Mouse (Mus musculus) CH12.LX (cell line): ENCODE results near the gene Pomt2. TPM values are rescaled to one million over a fixed set of nuclear protein-coding genes. Genes with fewer than 3 reads are reported as not detected.

Experiments
- DNase-seq: peaks from one replicate; pipeline ENCODE4 v3.0.0-alpha.2; 2013; ENCODE audit errors: extremely low read depth
- H3K27ac ChIP-seq: 2 replicates; pipeline ENCODE4 v1.5.1; 2012; ENCODE audit warnings: low read depth, mild to moderate bottlenecking, control low read depth, moderate library complexity; ENCODE audit not compliant: insufficient read depth
- H3K27me3 ChIP-seq: replicated peaks from 2 replicates; pipeline ENCODE3; 2012; ENCODE audit warnings: inconsistent platforms
- H3K36me3 ChIP-seq, 2 experiments: replicated peaks in 1 of 2; 2 replicates each; pipeline versions ENCODE3 to v1.6.1; 2012; ENCODE audit warnings: inconsistent platforms in 1 of 2, low read length in 1 of 2, mild to moderate bottlenecking in 1 of 2, mixed read lengths in 1 of 2, moderate library complexity in 1 of 2; ENCODE audit not compliant: control insufficient read depth in 1 of 2, insufficient read depth in 1 of 2
- H3K4me1 ChIP-seq, 2 experiments: 2 replicates each; pipeline ENCODE4 v1.6.1; 2012; ENCODE audit warnings: inconsistent platforms in 1 of 2, moderate library complexity in 1 of 2; ENCODE audit not compliant: insufficient read depth in 2 of 2, control insufficient read depth in 1 of 2
- H3K4me2 ChIP-seq: 2 replicates; pipeline ENCODE4 v1.6.1; 2012; ENCODE audit warnings: low read depth, mild to moderate bottlenecking, control low read depth; ENCODE audit not compliant: poor library complexity, insufficient read depth, severe bottlenecking
- H3K4me3 ChIP-seq, 3 experiments: fragments of 150-350 bp in 1 of 3; sonication (generic) in 1 of 3; replicated peaks in 1 of 3; 2 replicates each; pipeline versions ENCODE3 to v1.5.1; 2011 to 2012; ENCODE audit warnings: low read depth in 2 of 3, low read length in 2 of 3, mild to moderate bottlenecking in 2 of 3, moderate library complexity in 2 of 3, control low read depth in 1 of 3, improper control_type of control experiment in 1 of 3, inconsistent platforms in 1 of 3, mixed read lengths in 1 of 3; ENCODE audit not compliant: poor library complexity in 1 of 3
- H3K79me2 ChIP-seq: replicated peaks from 2 replicates; pipeline ENCODE4 v1.6.1; 2012; ENCODE audit warnings: mild to moderate bottlenecking, moderate library complexity; ENCODE audit not compliant: control insufficient read depth, poor library complexity, insufficient read depth, severe bottlenecking; ENCODE audit errors: extremely low read depth
- H3K9ac ChIP-seq: 2 replicates; pipeline ENCODE4 v1.6.1; 2012; ENCODE audit warnings: low read depth, mild to moderate bottlenecking, control low read depth, moderate library complexity; ENCODE audit not compliant: insufficient read depth
- H3K9me3 ChIP-seq: replicated peaks from 2 replicates; pipeline ENCODE3; 2012; ENCODE audit warnings: low read length, inconsistent platforms, mixed read lengths
- BHLHE40 ChIP-seq: IDR thresholded peaks from 2 replicates; pipeline ENCODE4 v1.6.1; 2011; ENCODE audit warnings: mild to moderate bottlenecking, low read depth, low read length, improper control_type of control experiment
- CHD1 ChIP-seq: IDR thresholded peaks from 2 replicates; pipeline ENCODE4 v1.6.1; 2012; ENCODE audit warnings: low read depth, low read length, improper control_type of control experiment, inconsistent platforms
- CHD2 ChIP-seq: IDR thresholded peaks from 2 replicates; pipeline ENCODE4 v1.6.1; 2011; ENCODE audit warnings: low read length, improper control_type of control experiment
- CTCF ChIP-seq, 2 experiments: IDR thresholded peaks in 1 of 2; conservative IDR thresholded peaks in 1 of 2; 2 replicates each; pipeline ENCODE4 v1.5.1; 2011 to 2012; ENCODE audit warnings: low read depth in 2 of 2, low read length in 2 of 2, improper control_type of control experiment in 1 of 2, inconsistent platforms in 1 of 2, mild to moderate bottlenecking in 1 of 2, moderate library complexity in 1 of 2
- E2F4 ChIP-seq: IDR thresholded peaks from 2 replicates; pipeline ENCODE4 v1.6.1; 2011; ENCODE audit warnings: low read depth, low read length, improper control_type of control experiment; ENCODE audit not compliant: insufficient replicate concordance
- ELF1 ChIP-seq: IDR thresholded peaks from 2 replicates; pipeline ENCODE4 v1.6.1; 2014; ENCODE audit warnings: low read depth, mild to moderate bottlenecking, inconsistent platforms, low read length, improper control_type of control experiment
- EP300 ChIP-seq: IDR thresholded peaks from 2 replicates; pipeline ENCODE4 v1.6.1; 2011; ENCODE audit warnings: low read length, improper control_type of control experiment
- ETS1 ChIP-seq: conservative IDR thresholded peaks from 2 replicates; pipeline ENCODE4 v1.6.1; 2012; ENCODE audit warnings: low read depth, mild to moderate bottlenecking, inconsistent platforms, low read length, improper control_type of control experiment, moderate library complexity
- HCFC1 ChIP-seq: IDR thresholded peaks from 2 replicates; pipeline ENCODE4 v1.6.1; 2012; ENCODE audit warnings: low read depth, mild to moderate bottlenecking, inconsistent platforms, low read length, improper control_type of control experiment
- IRF4 ChIP-seq: IDR thresholded peaks from 2 replicates; pipeline ENCODE4 v1.6.1; 2014; ENCODE audit warnings: low read depth, mild to moderate bottlenecking, inconsistent platforms, low read length, improper control_type of control experiment
- JUN ChIP-seq: IDR thresholded peaks from 2 replicates; pipeline ENCODE4 v1.6.1; 2011; ENCODE audit warnings: low read depth, mild to moderate bottlenecking, low read length, improper control_type of control experiment, moderate library complexity; ENCODE audit not compliant: insufficient read depth
- JUND ChIP-seq: conservative IDR thresholded peaks from 2 replicates; pipeline ENCODE4 v1.6.1; 2011; ENCODE audit warnings: low read depth, low read length, improper control_type of control experiment
- KAT2A ChIP-seq: IDR thresholded peaks from 2 replicates; pipeline ENCODE4 v1.6.1; 2012; ENCODE audit warnings: low read length, improper control_type of control experiment, inconsistent platforms; ENCODE audit not compliant: insufficient replicate concordance
- MAFK ChIP-seq: IDR thresholded peaks from 2 replicates; pipeline ENCODE4 v1.6.1; 2011; ENCODE audit warnings: low read length, improper control_type of control experiment; ENCODE audit not compliant: insufficient replicate concordance
- MXI1 ChIP-seq: IDR thresholded peaks from 2 replicates; pipeline ENCODE4 v1.6.1; 2011; ENCODE audit warnings: mild to moderate bottlenecking, low read depth, low read length, improper control_type of control experiment
- NELFE ChIP-seq: IDR thresholded peaks from 2 replicates; pipeline ENCODE4 v1.6.1; 2011; ENCODE audit warnings: low read depth, low read length, improper control_type of control experiment
- PAX5 ChIP-seq: IDR thresholded peaks from 2 replicates; pipeline ENCODE4 v1.6.1; 2012; ENCODE audit warnings: low read length, inconsistent platforms, mixed read lengths
- POLR2A ChIP-seq: IDR thresholded peaks from 2 replicates; pipeline ENCODE4 v1.6.1; 2011; ENCODE audit warnings: low read depth, mild to moderate bottlenecking, improper control_type of control experiment, low read length
- RCOR1 ChIP-seq: conservative IDR thresholded peaks from 2 replicates; pipeline ENCODE4 v1.6.1; 2012; ENCODE audit warnings: low read depth, mild to moderate bottlenecking, inconsistent platforms, low read length, improper control_type of control experiment
- SIN3A ChIP-seq: IDR thresholded peaks from 2 replicates; pipeline ENCODE4 v1.6.1; 2012; ENCODE audit warnings: low read length, improper control_type of control experiment, inconsistent platforms
- SMC3 ChIP-seq: IDR thresholded peaks from 2 replicates; pipeline ENCODE4 v1.6.1; 2011; ENCODE audit warnings: low read depth, low read length, improper control_type of control experiment
- UBTF ChIP-seq: IDR thresholded peaks from 2 replicates; pipeline ENCODE4 v1.6.1; 2012; ENCODE audit warnings: low read depth, mild to moderate bottlenecking, inconsistent platforms, low read length, improper control_type of control experiment, moderate library complexity
- USF2 ChIP-seq: conservative IDR thresholded peaks from 2 replicates; pipeline ENCODE4 v1.6.1; 2011; ENCODE audit warnings: low read depth, low read length, improper control_type of control experiment
- ZNF384 ChIP-seq: IDR thresholded peaks from 2 replicates; pipeline ENCODE4 v1.6.1; 2012; ENCODE audit warnings: low read depth, low read length, improper control_type of control experiment, inconsistent platforms
- dilution Hi-C: fragments of 300-500 bp; cut with MboI; formaldehyde crosslinking; loops from 2 replicates; pipeline ENCODE4 v1.14.3; 2020; ENCODE audit warnings: low sequenced_read_pairs; ENCODE audit not compliant: extremely low pct_unique_long_range_greater_than_20kb, extremely low pct_ligation_motif_present
- in situ Hi-C: fragments of 300-500 bp; cut with MboI; formaldehyde crosslinking; loops from 3 replicates; pipeline ENCODE4 v1.14.3; 2019; ENCODE audit warnings: low sequenced_read_pairs, low pct_ligation_motif_present, low pct_unique_long_range_greater_than_20kb, mixed read lengths
- polyA plus RNA-seq: library from polyadenylated mRNA; unstranded; fragments of >175 nt; gene quantifications from 2 replicates; pipeline ENCODE4 v1.2.1, GENCODE M21; 2012; ENCODE audit warnings: low read depth; ENCODE audit not compliant: insufficient read length
- total RNA-seq, 2 experiments: library from RNA; depleted of rRNA; stranded (reverse); fragments of 300-350 nt in 1 of 2; fragments of >200 nt in 1 of 2; gene quantifications; 2 replicates each; pipeline ENCODE4 v1.2.3; 2012 to 2014

The Pomt2 gene
- total and polyA plus RNA-seq, 3 experiments = 11.6 to 12.8 (median 11.7) TPM

DNA sequence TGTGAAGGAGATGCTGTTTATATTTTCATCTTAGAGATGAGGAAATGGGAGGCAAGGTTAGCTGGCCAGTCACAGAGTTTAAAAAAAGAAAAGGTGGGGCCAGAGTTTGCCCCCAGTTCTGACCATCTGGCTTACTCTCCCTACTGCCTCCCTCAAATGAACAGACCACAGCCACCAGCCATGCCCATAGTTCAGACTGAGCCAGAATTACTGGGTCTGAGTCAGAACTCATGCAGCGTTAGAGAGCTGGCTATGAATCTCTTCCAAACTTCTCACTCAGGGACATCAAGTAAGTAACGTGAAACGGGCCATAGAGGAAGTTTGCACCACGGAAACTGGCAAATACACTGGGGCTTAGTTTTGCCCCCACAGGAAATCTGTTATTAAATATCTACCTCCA is 43.0 kb downstream of the Pomt2 start:
- DNase-seq = no peak
- H3K9ac ChIP-seq = no peak overlapping the region
- H3K4me1 ChIP-seq = no peaks in the 10 kb centered on the region
- dilution Hi-C loops = no loop called here
- H3K36me3 ChIP-seq = peaks cover 4 to 29% of the 10 kb centered on the region in 2 experiments
- H3K79me2 ChIP-seq = no peaks in the 10 kb centered on the region
- H3K27me3 ChIP-seq = no peaks in the 10 kb centered on the region
- in situ Hi-C loops = no loop called here
- no peaks in the 10 kb centered on the region for H3K9me3 ChIP-seq
- no peak overlapping the region for H3K4me2 ChIP-seq
- TF ChIP-seq ZNF384 (no peak), BHLHE40 (no peak), JUN (no peak), CHD2 (no peak), POLR2A (no peak), NELFE (no peak), IRF4 (no peak), CHD1 (no peak), ELF1 (no peak), MAFK (no peak), USF2 (no peak), MXI1 (no peak), CTCF (conservative IDR thresholded peaks at IDR 0.05 in 1 of 2, IDR thresholded peaks at IDR 0.05 in 1 of 2; ENCODE audit: low read depth in 2 of 2, low read length in 2 of 2) (no peak), RCOR1 (no peak), SMC3 (no peak), SIN3A (no peak)
- H3K27ac ChIP-seq = no peak overlapping the region
- no peak overlapping the region for H3K4me3 ChIP-seq

DNA sequence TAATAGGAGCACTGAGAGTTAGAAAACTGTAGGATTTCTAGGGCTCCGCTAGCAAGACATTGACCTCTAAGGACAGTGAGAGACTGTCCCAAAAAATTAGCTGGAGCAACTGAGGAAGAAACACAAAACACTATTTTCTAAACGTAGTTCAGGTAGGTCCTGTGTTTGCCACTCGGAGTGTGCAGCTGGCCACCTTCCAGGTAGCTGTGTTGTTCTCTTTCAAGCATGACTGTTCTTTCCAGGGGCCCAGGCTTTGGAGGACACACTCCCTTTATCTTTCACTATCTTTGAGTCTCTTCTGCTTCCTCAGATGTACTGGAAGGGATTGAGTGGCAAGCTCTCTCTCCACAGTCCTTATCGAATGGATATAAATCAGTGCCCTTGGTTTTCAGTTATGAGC is 44.3 kb downstream of the Pomt2 start:
- Histone ChIP-seq H3K9ac (no peak overlapping the region), H3K9me3 (no peaks in the 10 kb centered on the region), H3K27ac (no peak overlapping the region), H3K27me3 (no peaks in the 10 kb centered on the region), H3K4me3 (no peak overlapping the region), H3K79me2 (no peaks in the 10 kb centered on the region), H3K4me2 (no peak overlapping the region), H3K36me3 (peaks cover 4 to 16% of the 10 kb centered on the region in 2 experiments), H3K4me1 (no peaks in the 10 kb centered on the region)
- DNase-seq = no peak
- dilution Hi-C loops (no loop called here), in situ Hi-C loops (no loop called here)
- TF ChIP-seq ZNF384 (peak; percentile 34; the same call in 1 of the 2 replicates), EP300 (no peak)

DNA sequence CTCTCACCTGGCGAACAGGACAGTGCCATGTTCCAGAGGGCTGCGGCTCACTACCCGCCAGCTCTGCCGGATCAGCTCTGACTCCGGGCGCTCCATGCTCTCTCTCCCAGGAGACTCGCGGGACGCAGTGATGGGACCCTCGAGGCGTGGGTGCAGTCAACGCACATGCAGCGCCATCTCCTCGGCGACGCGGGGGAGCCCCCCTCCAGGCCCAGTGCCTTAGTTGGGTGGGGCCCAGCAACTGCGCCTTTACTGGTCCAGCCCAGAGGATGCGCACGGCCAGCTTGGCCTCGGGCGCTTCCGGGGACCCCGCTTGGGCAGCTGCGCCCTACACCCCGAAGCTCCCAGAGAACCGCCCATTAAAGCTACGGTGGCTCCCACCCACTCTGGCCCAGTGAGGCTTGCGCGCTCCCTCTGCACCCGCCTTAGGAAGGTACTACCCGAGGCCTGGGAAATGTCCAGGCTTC is 45.6 kb downstream of the Pomt2 start, which contains the start of gene Ngb:
Gene Ngb, minus strand, starts transcription at position 375 of the 467 bp plus-strand sequence.
- H3K36me3 ChIP-seq = peaks cover 0 to 5% of the 10 kb centered on the region in 2 experiments
- no peak for DNase-seq
- no peak within 1 kb of the TSS for H3K9ac ChIP-seq
- in situ Hi-C loops = no loop called here
- TF ChIP-seq ETS1 (no peak), E2F4 (no peak), JUND (no peak), POLR2A (no peak), EP300 (no peak), UBTF (no peak), USF2 (no peak), CTCF (conservative IDR thresholded peaks at IDR 0.05 in 1 of 2, IDR thresholded peaks at IDR 0.05 in 1 of 2; ENCODE audit: low read depth in 2 of 2, low read length in 2 of 2) (no peak), PAX5 (no peak), ELF1 (no peak), CHD1 (no peak), KAT2A (no peak), HCFC1 (no peak), NELFE (no peak)
- H3K9me3 ChIP-seq = no peaks in the 10 kb centered on the region
- H3K27ac ChIP-seq = no peak within 1 kb of the TSS
- H3K27me3 ChIP-seq = no peaks in the 10 kb centered on the region
- H3K79me2 ChIP-seq = no peaks in the 10 kb centered on the region
- no peak within 1 kb of the TSS for H3K4me2 ChIP-seq
- H3K4me3 ChIP-seq = no peak within 1 kb of the TSS
- H3K4me1 ChIP-seq = no peaks in the 10 kb centered on the region
- dilution Hi-C loops = no loop called here
